23 mouse cellular contexts compared by ENCODE assay signal in genomic region chr14:81870388-81870787, GRCm38 (mm10).
DNase-seq lines count a peak whose midpoint lies in the region; ATAC-seq lines count a peak whose summit lies in the region.
"Had no signal": no experiment of that assay in that cellular context is flagged by ENCODE, and none has a peak within 500 bp of the region (broad histone marks: within the 10 kb centered on the region; RNA-seq: fewer than 3 reads in every experiment).

No protein-coding gene starts in this region.

- H3K27me3 ChIP-seq in forebrain, embryonic 14.5 days (replicated peaks; ENCODE audit: control insufficient read depth, insufficient read depth, low read length) = no peaks in the 10 kb centered on the region
- no peaks in the 10 kb centered on the region for H3K27me3 ChIP-seq in forebrain, embryonic 10.5 days (ENCODE audit: poor library complexity, severe bottlenecking)
- H3K27me3 ChIP-seq in midbrain, embryonic 14.5 days (ENCODE audit: control insufficient read depth, insufficient read depth, low read length) = no peaks in the 10 kb centered on the region
- no peaks in the 10 kb centered on the region for H3K27me3 ChIP-seq in midbrain, embryonic 15.5 days (replicated peaks)
- H3K27me3 ChIP-seq: heart, embryonic 13.5 days; liver, embryonic 15.5 days; lung, embryonic 15.5 days; megakaryocyte, embryonic 14.5 days had no signal

- H3K9ac ChIP-seq in forebrain, embryonic 14.5 days (ENCODE audit: low read length) = no peak overlapping the region
- no peak overlapping the region for H3K9ac ChIP-seq in midbrain, embryonic 14.5 days (replicated peaks; ENCODE audit: low read length)
- H3K9ac ChIP-seq in midbrain, embryonic 15.5 days = no peak overlapping the region
- H3K9ac ChIP-seq: heart, embryonic 13.5 days; liver, embryonic 15.5 days; lung, embryonic 15.5 days had no signal

- H3K9me3 ChIP-seq in forebrain, embryonic 14.5 days (replicated peaks; ENCODE audit: control insufficient read depth, low read length) = no peaks in the 10 kb centered on the region
- no peaks in the 10 kb centered on the region for H3K9me3 ChIP-seq in forebrain, embryonic 10.5 days
- H3K9me3 ChIP-seq in midbrain, embryonic 14.5 days (ENCODE audit: control insufficient read depth, low read length) = no peaks in the 10 kb centered on the region
- no peaks in the 10 kb centered on the region for H3K9me3 ChIP-seq in midbrain, embryonic 15.5 days
- H3K9me3 ChIP-seq: heart, embryonic 13.5 days; limb, embryonic 10.5 days; liver, embryonic 15.5 days; lung, embryonic 15.5 days; megakaryocyte, embryonic 14.5 days had no signal

- no peak overlapping the region for H3K4me3 ChIP-seq in forebrain, embryonic 14.5 days (ENCODE audit: low read depth, low read length)
- no peak overlapping the region for H3K4me3 ChIP-seq in forebrain, embryonic 10.5 days
- H3K4me3 ChIP-seq in midbrain, embryonic 14.5 days (replicated peaks; ENCODE audit: low read depth, low read length) = no peak overlapping the region
- no peak overlapping the region for H3K4me3 ChIP-seq in midbrain, embryonic 15.5 days
- H3K4me3 ChIP-seq: heart, adult 2 months; heart, embryonic 13.5 days; limb, embryonic 10.5 days; liver, embryonic 15.5 days; lung, embryonic 15.5 days; megakaryocyte, embryonic 14.5 days had no signal

- H3K4me2 ChIP-seq in forebrain, embryonic 14.5 days (ENCODE audit: low read length) = no peak overlapping the region
- no peak overlapping the region for H3K4me2 ChIP-seq in midbrain, embryonic 14.5 days (ENCODE audit: low read length)
- H3K4me2 ChIP-seq in midbrain, embryonic 15.5 days = no peak overlapping the region
- H3K4me2 ChIP-seq: heart, embryonic 13.5 days; liver, embryonic 15.5 days; lung, embryonic 15.5 days had no signal

- 38% methylated on average over 1 of the region's 1 CpGs for WGBS in forebrain, embryonic 14.5 days
- 61% methylated on average over 1 of the region's 1 CpGs for WGBS in forebrain, embryonic 10.5 days
- WGBS in midbrain, embryonic 14.5 days = 51% methylated on average over 1 of the region's 1 CpGs
- WGBS in midbrain, embryonic 15.5 days = 49% methylated on average over 1 of the region's 1 CpGs

- H3K27ac ChIP-seq in forebrain, embryonic 14.5 days (ENCODE audit: low read depth, low read length) = no peak overlapping the region
- no peak overlapping the region for H3K27ac ChIP-seq in forebrain, embryonic 10.5 days
- H3K27ac ChIP-seq in midbrain, embryonic 14.5 days (replicated peaks; ENCODE audit: low read depth, low read length) = no peak overlapping the region
- no peak overlapping the region for H3K27ac ChIP-seq in midbrain, embryonic 15.5 days
- H3K27ac ChIP-seq: heart, adult 2 months; heart, embryonic 13.5 days; limb, embryonic 10.5 days; liver, embryonic 15.5 days; lung, embryonic 15.5 days had no signal

- H3K4me1 ChIP-seq in forebrain, embryonic 14.5 days (ENCODE audit: control insufficient read depth, insufficient read depth, low read length) = no peaks in the 10 kb centered on the region
- no peaks in the 10 kb centered on the region for H3K4me1 ChIP-seq in forebrain, embryonic 10.5 days
- no peaks in the 10 kb centered on the region for H3K4me1 ChIP-seq in midbrain, embryonic 14.5 days (ENCODE audit: control insufficient read depth, insufficient read depth, low read length)
- no peaks in the 10 kb centered on the region for H3K4me1 ChIP-seq in midbrain, embryonic 15.5 days
- H3K4me1 ChIP-seq: heart, embryonic 13.5 days; limb, embryonic 10.5 days; liver, embryonic 15.5 days; lung, embryonic 15.5 days; megakaryocyte, embryonic 14.5 days had no signal

- no peaks in the 10 kb centered on the region for H3K36me3 ChIP-seq in forebrain, embryonic 14.5 days (ENCODE audit: control insufficient read depth, insufficient read depth, low read length)
- no peaks in the 10 kb centered on the region for H3K36me3 ChIP-seq in forebrain, embryonic 10.5 days (replicated peaks)
- no peaks in the 10 kb centered on the region for H3K36me3 ChIP-seq in midbrain, embryonic 14.5 days (ENCODE audit: control insufficient read depth, insufficient read depth, low read length)
- no peaks in the 10 kb centered on the region for H3K36me3 ChIP-seq in midbrain, embryonic 15.5 days (replicated peaks)
- H3K36me3 ChIP-seq: heart, embryonic 13.5 days; limb, embryonic 10.5 days; liver, embryonic 15.5 days; lung, embryonic 15.5 days had no signal

- no peak for ATAC-seq in forebrain, embryonic 14.5 days
- ATAC-seq in midbrain, embryonic 14.5 days (ENCODE audit: low FRiP score, low TSS enrichment) = no peak
- ATAC-seq in midbrain, embryonic 15.5 days (replicated peaks) = no peak
- ATAC-seq: midbrain, embryonic 16.5 days had no signal

- DNase-seq in cerebellum, adult 11-12 months = peak; percentile 4
- DNase-seq in cerebellum, adult 8-10 months = no peak
- DNase-seq in forebrain, embryonic 14.5 days (ENCODE audit: low spot score) = peak; percentile 63
- no peak for DNase-seq in forebrain, embryonic 10.5 days (ENCODE audit: extremely low spot score, low spot score)
- peak; percentile 15 for DNase-seq in midbrain, embryonic 14.5 days
- DNase-seq in adipocyte (ENCODE audit: low spot score) = no peak
- DNase-seq: adrenal gland, postnatal 14 days; gastrocnemius, postnatal 36 days; heart, adult 2 months; heart, postnatal 14 days; kidney, adult 18-20 months; layer of hippocampus, adult 9-11 months; liver; lung, postnatal 36 days; thymus, adult 18-20 months; thymus, postnatal 36 days had no signal

Comparison
In these comparisons a context has a peak if more than half of its experiments do, and no peak if none do; other contexts are left out.
1. DNase-seq: peak in cerebellum, adult 11-12 months (single experiment), forebrain, embryonic 14.5 days (single experiment) and midbrain, embryonic 14.5 days (single experiment); none in cerebellum, adult 8-10 months (single experiment), forebrain, embryonic 10.5 days (single experiment) and adipocyte (single experiment).